Mouse (Mus musculus) NIH3T3 (cell line): ENCODE measurements around the gene Ddx28.

Source experiments
- DNase-seq: peaks from one replicate; pipeline ENCODE4 v3.0.0-alpha.2; 2012; ENCODE audit warnings: low read depth

Gene Ddx28

GRCm38 (mm10) chr8:105965905-105966341, 45.8 kb downstream of the Ddx28 start, which contains the start of gene Slc12a4:
TSS of gene Slc12a4 (minus strand) at chr8:105966097.
- peak; percentile 91 for DNase-seq

GRCm38 (mm10) chr8:105965266-105965904, 46.3 kb downstream of the Ddx28 start:
- DNase-seq, result peak; percentile 78

GRCm38 (mm10) chr8:105964506-105965265, 47.0 kb downstream of the Ddx28 start:
- DNase-seq, result no peak

GRCm38 (mm10) chr8:105961536-105961935, 50.1 kb downstream of the Ddx28 start:
- no peak for DNase-seq

GRCm38 (mm10) chr8:105961101-105961500, 50.6 kb downstream of the Ddx28 start:
- no peak for DNase-seq
